Mouse (Mus musculus): ENCODE data around the gene Trip6. TPM values are rescaled to one million over a fixed set of nuclear protein-coding genes. Genes with fewer than 3 reads are reported as not detected.
A peak's percentile ranks its signal among the peaks of the same experiment; 100 is the strongest.

The Trip6 gene
- total RNA-seq, 1 experiment from 2014 or later: 17.0 TPM

DNA sequence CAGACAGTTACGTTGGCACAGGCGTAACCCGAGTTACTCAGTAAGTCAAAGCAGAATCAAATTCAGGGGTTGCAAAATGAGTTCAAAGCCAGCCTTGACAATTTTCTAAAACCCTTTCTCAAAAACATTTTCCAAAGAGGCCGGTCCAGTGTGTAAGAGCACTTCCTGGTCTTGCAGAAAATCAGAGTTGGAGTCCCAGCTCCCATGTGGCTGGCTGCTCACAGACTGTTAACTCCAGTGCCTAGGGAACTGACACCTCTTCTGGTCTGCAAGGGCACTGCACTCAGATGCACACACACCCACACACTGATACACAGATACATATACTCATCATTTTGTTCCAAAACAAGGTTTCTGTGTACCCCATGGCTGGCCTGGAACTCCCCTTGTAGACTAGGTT, 5.8 kb downstream of the Trip6 start:
- ATAC-seq (replicated peaks in 1 of 2; ENCODE audit: insufficient read depth in 1 of 2, low FRiP score in 2 of 2, low TSS enrichment in 1 of 2, low read depth in 1 of 2, poor library complexity in 2 of 2, severe bottlenecking in 2 of 2): no peak

DNA sequence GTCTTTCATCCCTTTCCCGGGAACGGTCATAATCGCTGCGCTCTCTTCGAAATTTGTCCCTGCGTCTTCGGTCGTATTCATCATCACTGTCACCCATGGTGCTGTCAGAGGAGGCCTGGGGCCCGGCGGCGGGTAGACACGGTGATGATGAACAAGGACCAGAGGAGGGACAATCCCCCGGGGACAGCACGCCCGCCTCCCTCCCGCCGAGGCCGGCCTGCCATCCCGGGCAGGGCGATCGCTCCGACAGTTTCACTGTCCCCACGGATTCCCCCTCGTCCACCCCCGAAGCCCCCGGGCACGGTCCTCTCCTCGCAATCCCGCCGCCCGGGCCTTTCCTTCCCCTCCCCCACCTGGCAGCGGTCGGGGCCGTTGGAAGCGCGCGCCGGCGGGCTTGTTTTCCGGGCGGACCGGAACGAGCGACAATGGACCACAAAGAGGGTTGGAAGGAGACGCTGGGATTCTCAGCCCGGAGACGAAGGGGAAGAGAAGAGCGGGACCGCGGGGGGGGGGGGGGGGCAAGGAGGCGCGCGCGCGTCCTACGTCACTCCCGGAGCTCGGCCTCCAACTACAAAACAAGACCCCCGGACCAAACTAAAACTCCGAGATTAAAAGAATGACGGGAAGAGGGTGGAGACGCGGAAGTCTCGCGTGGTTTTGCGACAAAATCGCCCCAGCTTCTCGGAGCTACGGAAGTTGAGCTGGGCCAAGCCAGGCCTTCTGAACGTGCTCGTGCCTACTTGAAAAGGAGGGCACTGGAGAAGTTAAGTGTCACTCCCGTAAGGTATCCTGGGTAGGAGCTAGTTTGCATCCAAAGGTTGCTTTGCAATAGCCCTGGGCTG, 6.9 kb downstream of the Trip6 start, which contains the start of gene Srrt:
Gene Srrt, minus strand, starts transcription at position 604 of the 842 bp plus-strand sequence.
- peak; percentile 86 to 87 for ATAC-seq (replicated peaks in 1 of 2; ENCODE audit: insufficient read depth in 1 of 2, low FRiP score in 2 of 2, low TSS enrichment in 1 of 2, low read depth in 1 of 2, poor library complexity in 2 of 2, severe bottlenecking in 2 of 2)

DNA sequence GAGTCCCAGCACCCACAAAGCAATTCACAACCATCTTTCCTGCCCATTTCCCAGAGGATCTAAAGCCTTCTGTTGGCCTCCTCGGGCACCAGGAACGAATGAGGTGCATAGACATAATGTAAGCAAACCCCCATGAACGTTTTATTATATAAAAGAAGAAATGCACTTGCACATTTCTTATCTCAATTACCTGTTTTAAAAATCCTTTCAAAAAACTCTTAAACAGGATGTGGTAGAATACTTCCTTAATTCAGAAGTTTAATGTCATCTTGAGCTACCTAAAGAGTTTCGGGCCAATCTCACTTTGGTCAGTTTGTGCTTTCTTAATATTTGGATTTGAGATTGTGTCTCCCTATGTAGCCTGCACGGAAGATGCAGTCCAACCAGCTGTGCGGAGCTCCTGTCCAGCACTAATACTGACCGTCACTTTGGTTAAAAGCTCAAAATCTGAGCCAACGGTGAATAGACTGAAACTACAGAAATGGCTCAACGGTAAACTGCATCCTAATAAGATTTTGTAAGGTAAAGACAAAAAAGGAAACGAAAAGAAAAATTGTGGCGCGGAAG, 7.7 kb downstream of the Trip6 start:
- no peak for ATAC-seq (replicated peaks in 1 of 2; ENCODE audit: insufficient read depth in 1 of 2, low FRiP score in 2 of 2, low TSS enrichment in 1 of 2, low read depth in 1 of 2, poor library complexity in 2 of 2, severe bottlenecking in 2 of 2)

DNA sequence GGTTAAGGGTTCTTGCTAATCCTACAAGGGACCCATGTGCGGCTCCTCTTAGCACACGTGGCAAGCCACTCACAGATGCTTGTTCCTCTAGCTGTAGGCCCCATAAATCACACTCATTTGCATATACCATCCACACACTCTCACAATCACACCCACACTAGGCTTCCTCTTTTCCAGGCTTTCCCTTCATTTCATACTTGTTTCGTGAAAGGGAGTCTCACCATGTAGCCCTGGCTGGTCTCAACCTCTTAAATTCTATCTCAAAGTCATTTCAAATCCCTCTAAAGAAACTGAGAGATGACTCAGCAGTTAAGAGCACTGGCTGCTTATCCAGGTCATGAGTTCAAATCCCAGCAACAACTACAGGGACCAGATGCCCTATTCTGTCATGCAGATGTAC, 8.4 kb downstream of the Trip6 start:
- ATAC-seq (replicated peaks in 1 of 2; ENCODE audit: insufficient read depth in 1 of 2, low FRiP score in 2 of 2, low TSS enrichment in 1 of 2, low read depth in 1 of 2, poor library complexity in 2 of 2, severe bottlenecking in 2 of 2): no peak; a peak in 1 of 4 replicates

DNA sequence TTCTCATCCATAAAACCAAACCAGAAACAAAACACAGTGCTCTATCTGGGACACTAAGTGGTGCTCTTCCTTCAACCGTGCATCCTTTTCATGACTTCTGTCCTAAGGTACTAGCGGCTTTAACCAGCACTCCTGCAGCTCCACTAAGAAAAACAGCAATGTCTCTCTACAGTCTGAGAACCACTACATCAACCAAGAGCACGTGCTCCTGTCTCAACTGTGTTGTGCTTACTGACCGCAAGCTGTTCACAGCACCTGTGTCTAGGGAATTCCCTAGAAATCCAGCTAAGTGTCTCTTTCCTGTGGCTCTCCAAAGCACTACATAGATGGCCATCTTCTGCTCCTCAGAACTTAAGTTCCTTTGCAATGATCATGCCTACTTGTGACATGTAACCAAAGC, 9.4 kb downstream of the Trip6 start:
- ATAC-seq (replicated peaks in 1 of 2; ENCODE audit: insufficient read depth in 1 of 2, low FRiP score in 2 of 2, low TSS enrichment in 1 of 2, low read depth in 1 of 2, poor library complexity in 2 of 2, severe bottlenecking in 2 of 2): no peak

DNA sequence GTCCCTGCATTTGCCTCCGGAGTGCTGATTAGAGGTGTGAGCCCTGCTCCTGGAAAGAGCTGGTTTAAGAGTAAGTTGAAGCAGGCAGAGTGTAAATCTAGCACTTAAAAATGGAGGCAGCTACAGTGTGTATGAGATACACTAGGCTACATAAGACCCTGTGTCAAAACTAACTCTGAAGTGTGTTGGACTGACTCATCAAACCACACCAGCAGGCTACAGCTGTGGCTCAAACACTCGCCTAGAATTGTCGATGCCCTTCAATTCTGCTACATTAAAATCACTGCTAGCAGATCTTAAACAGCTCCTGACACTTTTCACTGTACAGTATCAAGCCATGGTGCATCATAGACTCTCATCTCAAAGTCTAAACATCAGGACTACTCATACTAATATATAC, 10.0 kb downstream of the Trip6 start:
- no peak for ATAC-seq (replicated peaks in 1 of 2; ENCODE audit: insufficient read depth in 1 of 2, low FRiP score in 2 of 2, low TSS enrichment in 1 of 2, low read depth in 1 of 2, poor library complexity in 2 of 2, severe bottlenecking in 2 of 2)

DNA sequence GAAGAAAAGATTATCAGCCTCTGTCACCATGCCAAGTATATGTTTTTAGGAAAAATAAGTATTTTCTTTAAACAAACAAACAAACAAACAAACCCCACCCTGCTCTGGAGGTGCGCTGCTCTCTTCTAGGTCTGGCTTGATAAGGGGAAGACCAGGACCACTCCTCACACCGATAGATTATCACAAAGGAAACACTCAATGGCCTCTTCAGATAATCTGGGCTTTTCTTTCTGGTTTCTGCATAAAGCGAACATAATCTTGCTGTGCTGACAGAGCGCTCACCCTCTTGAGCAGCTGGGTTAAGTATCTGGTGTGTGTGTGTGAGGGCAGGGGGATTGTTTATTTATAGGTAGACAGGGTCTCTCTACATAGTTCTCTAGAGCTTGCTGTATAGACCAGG, 10.6 kb downstream of the Trip6 start:
- no peak for ATAC-seq (replicated peaks in 1 of 2; ENCODE audit: insufficient read depth in 1 of 2, low FRiP score in 2 of 2, low TSS enrichment in 1 of 2, low read depth in 1 of 2, poor library complexity in 2 of 2, severe bottlenecking in 2 of 2)

DNA sequence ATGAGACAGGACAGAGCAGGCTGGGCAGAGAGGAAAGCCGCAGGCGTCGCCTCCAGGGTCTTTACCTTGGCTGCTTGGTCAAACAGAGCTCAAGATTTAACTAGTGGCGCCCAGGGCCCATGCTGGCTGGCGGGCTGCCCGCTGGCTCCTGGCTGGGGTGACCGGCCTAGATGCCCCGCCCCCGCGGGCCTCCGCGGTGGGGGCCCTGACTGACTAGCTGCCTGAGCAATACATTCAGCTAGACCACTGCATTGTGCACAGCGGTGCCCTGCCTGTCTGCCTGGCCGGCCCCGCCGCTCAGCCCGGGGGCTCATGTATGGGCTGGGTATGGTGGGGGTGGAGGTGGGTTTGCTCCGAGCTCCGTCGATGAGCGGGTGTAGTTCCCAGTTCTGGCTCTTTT, 13.0 kb downstream of the Trip6 start:
- ATAC-seq (replicated peaks in 1 of 2; ENCODE audit: insufficient read depth in 1 of 2, low FRiP score in 2 of 2, low TSS enrichment in 1 of 2, low read depth in 1 of 2, poor library complexity in 2 of 2, severe bottlenecking in 2 of 2): no peak

DNA sequence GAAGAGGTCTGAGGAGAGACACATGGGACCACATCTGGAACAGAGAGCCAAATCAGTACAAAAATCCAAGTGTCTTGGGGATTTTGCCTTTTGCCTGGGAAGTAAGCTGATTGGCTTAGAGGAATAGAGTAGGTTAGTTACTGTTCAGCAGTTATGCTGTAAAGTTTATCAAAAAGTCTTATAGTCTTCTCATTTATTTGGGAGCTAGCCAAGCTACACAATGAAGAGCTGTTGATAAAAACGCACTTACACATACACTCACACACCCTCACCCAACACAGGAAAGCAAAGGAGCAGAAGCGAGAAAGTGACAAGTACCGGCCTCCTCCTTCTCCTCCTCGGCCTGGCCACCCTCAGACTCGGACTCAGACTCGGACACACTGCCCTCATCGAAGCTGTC, 15.0 kb downstream of the Trip6 start:
- no peak for ATAC-seq (replicated peaks in 1 of 2; ENCODE audit: insufficient read depth in 1 of 2, low FRiP score in 2 of 2, low TSS enrichment in 1 of 2, low read depth in 1 of 2, poor library complexity in 2 of 2, severe bottlenecking in 2 of 2)

DNA sequence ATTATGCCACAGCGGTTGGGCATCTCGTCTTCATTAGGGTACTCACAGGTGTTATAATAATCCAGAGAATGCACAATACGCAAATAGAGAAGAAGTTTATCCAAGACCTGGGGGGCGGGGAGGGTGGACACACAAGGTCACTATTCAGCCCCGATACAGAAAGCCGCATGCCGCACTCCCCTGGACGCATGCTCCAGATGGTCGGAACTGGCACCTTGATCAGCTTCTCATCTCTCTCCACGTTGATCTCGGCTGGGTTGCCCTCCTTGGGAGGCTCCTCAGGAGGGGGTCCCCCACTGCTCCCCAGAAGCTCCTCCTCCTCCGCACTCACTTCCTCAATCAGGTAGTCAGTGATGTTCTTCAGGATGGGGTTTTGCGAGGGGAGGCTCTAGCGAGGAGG, 17.1 kb downstream of the Trip6 start:
- no peak for ATAC-seq (replicated peaks in 1 of 2; ENCODE audit: insufficient read depth in 1 of 2, low FRiP score in 2 of 2, low TSS enrichment in 1 of 2, low read depth in 1 of 2, poor library complexity in 2 of 2, severe bottlenecking in 2 of 2)

DNA sequence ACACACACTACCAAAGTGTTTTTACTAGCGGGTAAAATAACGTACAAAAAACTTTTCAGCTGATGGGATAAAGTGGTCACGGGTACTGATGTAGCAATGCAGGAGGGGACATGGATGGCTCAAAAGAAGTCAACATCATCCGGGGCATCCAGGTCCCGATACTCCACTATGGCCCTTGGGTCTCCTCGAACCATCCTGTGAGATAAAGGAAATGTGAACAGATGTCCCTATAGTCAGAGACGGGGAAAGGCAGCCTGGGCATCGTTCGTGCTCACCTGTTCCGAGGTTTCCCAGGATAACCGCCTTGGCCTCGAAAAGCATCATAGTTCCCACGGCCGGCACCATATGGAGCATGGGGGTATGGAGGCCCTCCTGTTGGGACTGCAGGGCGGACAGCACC, 18.5 kb downstream of the Trip6 start:
- ATAC-seq (replicated peaks in 1 of 2; ENCODE audit: insufficient read depth in 1 of 2, low FRiP score in 2 of 2, low TSS enrichment in 1 of 2, low read depth in 1 of 2, poor library complexity in 2 of 2, severe bottlenecking in 2 of 2): no peak

DNA sequence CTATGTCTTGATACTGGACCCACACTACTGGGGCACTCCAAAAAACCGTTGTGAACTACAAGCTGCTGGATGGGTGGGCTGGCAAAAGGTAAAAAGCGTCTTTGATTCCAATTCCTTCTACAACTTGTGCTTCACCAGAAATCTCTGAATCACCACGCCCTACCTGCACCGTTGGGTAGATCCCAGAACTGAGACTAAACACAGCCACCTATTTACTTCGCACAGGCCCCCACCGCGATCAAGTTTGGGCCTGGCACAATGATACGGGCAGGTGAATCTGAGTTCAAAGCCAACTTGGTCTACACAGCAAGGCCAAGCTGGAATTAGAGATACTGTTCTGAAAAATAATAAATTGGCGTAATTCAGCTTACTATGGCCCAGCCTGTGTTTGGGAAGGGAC, 18.9 kb downstream of the Trip6 start:
- ATAC-seq (replicated peaks in 1 of 2; ENCODE audit: insufficient read depth in 1 of 2, low FRiP score in 2 of 2, low TSS enrichment in 1 of 2, low read depth in 1 of 2, poor library complexity in 2 of 2, severe bottlenecking in 2 of 2): no peak

DNA sequence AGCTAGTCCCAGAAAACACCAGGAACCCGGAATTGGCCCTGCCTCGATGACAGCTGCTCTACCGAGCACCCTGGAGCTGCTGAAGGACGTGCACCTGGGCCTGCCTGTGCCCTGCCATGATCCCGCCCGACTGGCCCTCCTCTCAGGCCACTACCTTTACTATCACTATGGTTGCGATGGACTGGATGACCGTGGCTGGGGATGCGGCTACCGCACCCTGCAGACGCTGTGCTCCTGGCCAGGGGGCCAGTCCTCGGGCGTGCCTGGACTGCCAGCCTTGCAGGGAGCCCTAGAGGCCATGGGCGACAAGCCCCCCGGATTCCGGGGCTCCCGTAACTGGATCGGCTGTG, 19.5 kb downstream of the Trip6 start:
- peak; percentile 0 to 3; a peak in 1 of 4 replicates for ATAC-seq (replicated peaks in 1 of 2; ENCODE audit: insufficient read depth in 1 of 2, low FRiP score in 2 of 2, low TSS enrichment in 1 of 2, low read depth in 1 of 2, poor library complexity in 2 of 2, severe bottlenecking in 2 of 2)

DNA sequence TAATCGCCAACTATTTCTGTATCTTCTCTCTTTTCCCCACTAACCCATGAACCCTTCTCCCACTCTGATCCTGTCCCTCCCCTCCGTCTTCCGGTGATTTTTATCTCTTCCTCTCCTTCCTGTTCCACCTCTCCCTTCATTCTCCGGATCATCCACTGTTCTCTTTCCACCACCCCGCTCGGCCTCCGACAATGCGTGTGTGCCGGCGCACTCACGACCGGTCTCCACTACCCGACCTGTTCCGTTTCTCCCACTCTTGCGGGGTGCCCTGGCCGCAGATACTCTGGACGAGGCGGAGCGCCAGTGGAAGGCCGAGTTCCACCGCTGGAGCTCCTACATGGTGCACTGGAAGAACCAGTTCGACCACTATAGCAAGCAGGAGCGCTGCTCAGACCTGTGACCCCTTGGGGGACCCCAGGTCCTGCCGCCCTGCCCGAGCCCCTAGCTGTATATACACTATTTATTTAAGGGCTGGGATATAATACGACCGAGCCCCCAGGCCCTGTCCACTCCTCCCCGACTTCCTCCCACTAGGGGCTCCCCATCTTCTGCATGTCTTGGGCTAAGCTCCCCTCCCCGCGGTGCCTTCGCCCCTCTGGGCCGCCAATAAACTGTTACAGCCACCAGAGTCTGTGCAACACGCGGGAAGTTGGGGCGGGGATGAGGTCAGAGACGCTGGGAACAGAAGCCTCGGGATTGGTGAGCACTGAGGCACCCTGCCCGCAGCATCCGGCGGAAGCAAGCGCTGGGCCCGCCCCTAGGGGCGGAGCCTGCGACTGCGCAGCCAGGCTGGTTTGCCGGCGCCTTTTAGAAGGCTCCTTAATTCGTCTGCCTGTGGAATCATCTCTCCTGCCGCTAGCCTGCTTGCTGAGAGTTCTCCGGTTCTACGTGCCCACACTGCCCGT, 20.1 kb downstream of the Trip6 start, which contains the start of gene Ufsp1:
Gene Ufsp1, plus strand, starts transcription at position 791 of the 905 bp plus-strand sequence.
- ATAC-seq (replicated peaks in 1 of 2; ENCODE audit: insufficient read depth in 1 of 2, low FRiP score in 2 of 2, low TSS enrichment in 1 of 2, low read depth in 1 of 2, poor library complexity in 2 of 2, severe bottlenecking in 2 of 2): peak; percentile 85 to 86

DNA sequence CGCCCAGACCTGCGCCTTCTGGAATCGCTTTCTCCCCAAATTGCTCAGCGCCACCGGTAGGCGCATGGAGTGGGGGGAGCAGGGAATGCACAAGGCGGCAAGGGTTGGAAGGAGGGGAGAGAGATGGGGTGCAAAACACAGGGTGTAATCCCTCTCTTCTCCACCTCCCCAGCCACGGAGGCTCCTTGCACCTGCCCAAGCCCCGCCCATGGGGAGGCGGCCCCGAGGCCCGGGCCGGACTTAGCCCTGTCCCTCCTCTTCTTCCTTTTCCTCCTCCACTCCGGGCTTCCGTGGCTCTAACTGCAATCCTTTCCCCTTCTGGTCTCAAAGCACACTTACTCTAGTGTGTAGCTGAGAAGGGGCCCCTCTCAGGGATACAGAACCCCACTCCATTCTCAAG, 20.9 kb downstream of the Trip6 start:
- peak; percentile 31 to 38 for ATAC-seq (replicated peaks in 1 of 2; ENCODE audit: insufficient read depth in 1 of 2, low FRiP score in 2 of 2, low TSS enrichment in 1 of 2, low read depth in 1 of 2, poor library complexity in 2 of 2, severe bottlenecking in 2 of 2)

DNA sequence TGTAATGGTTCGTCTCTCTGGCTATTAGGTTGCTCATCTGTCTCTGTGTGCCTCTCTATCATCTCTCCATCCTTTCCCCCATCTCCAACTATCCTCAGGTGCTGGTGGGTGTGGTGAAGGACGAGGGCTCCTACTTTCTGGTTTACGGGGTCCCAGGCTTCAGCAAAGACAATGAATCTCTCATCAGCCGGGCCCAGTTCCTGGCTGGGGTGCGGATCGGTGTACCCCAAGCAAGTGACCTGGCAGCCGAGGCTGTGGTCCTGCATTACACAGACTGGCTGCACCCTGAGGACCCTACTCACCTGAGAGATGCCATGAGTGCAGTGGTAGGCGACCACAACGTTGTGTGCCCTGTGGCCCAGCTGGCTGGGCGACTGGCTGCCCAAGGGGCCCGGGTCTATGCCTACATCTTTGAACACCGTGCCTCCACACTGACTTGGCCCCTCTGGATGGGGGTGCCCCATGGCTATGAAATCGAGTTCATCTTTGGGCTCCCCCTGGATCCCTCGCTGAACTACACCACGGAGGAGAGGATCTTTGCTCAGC, 22.8 kb downstream of the Trip6 start:
- no peak for ATAC-seq (replicated peaks in 1 of 2; ENCODE audit: insufficient read depth in 1 of 2, low FRiP score in 2 of 2, low TSS enrichment in 1 of 2, low read depth in 1 of 2, poor library complexity in 2 of 2, severe bottlenecking in 2 of 2)

DNA sequence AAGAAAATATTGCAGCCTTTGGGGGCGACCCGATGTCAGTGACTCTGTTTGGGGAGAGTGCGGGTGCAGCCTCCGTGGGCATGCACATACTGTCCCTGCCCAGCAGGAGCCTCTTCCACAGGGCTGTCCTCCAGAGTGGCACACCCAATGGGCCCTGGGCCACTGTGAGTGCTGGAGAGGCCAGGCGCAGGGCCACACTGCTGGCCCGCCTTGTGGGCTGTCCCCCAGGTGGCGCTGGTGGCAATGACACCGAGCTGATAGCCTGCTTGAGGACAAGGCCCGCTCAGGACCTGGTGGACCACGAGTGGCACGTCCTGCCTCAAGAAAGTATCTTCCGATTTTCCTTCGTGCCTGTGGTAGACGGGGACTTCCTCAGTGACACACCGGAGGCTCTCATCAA, 23.5 kb downstream of the Trip6 start:
- ATAC-seq (replicated peaks in 1 of 2; ENCODE audit: insufficient read depth in 1 of 2, low FRiP score in 2 of 2, low TSS enrichment in 1 of 2, low read depth in 1 of 2, poor library complexity in 2 of 2, severe bottlenecking in 2 of 2): peak in 1 of 2 experiments; percentile 19; a peak in 1 of 4 replicates
